Mouse (Mus musculus): ENCODE measurements around the gene Ap1ar. TPM values are rescaled to one million over a fixed set of nuclear protein-coding genes. Genes with fewer than 3 reads are reported as not detected.
A peak's percentile ranks its signal among the peaks of the same experiment; 100 is the strongest.

Gene Ap1ar
- total RNA-seq (2014; rRNA removed) (20.6 and 21.1 TPM in 2 replicates), polyA plus RNA-seq (2012; rRNA removed) (10.0 and 21.4 TPM in 2 replicates)

GRCm38 (mm10) chr3:127837154-127837865 lies at the start of gene Ap1ar:
Ap1ar (minus strand) TSS chr3:127837523.
- no peaks in the 10 kb centered on the region for H3K36me3 ChIP-seq (ENCODE audit: control insufficient read depth, insufficient read depth, low read length)
- H3K27me3 ChIP-seq (ENCODE audit: control insufficient read depth, insufficient read depth, low read length) = no peaks in the 10 kb centered on the region
- peaks cover 14% of the 10 kb centered on the region for H3K4me1 ChIP-seq (ENCODE audit: control insufficient read depth, insufficient read depth, low read length)
- DNase-seq (ENCODE audit: extremely low read depth, low read depth, low spot score) = peak; percentile 93
- peak within 1 kb of the TSS; percentile 79 for H3K4me3 ChIP-seq (ENCODE audit: insufficient read depth, low read depth, low read length)
- TF ChIP-seq CTCF (IDR thresholded peaks at IDR 0.05; ENCODE audit: low read depth, low read length) = peak; percentile 75
- TF ChIP-seq POLR2A (IDR thresholded peaks at IDR 0.05; ENCODE audit: extremely low read depth, insufficient read depth, low read length) = peak; percentile 58; the same call in 1 of the 2 replicates
- H3K79me2 ChIP-seq (ENCODE audit: control insufficient read depth, insufficient read depth, low read length) = peaks cover 14% of the 10 kb centered on the region; the same call in 1 of the 2 replicates
- peak within 1 kb of the TSS; percentile 70 for H3K27ac ChIP-seq (replicated peaks; ENCODE audit: insufficient read depth, low read depth, low read length)
- H3K9ac ChIP-seq (ENCODE audit: low read depth, low read length) = peak within 1 kb of the TSS; percentile 85
- WGBS = 1% methylated on average over 84 of the region's 89 CpGs

GRCm38 (mm10) chr3:127881684-127882083 lies 44.4 kb upstream of the Ap1ar start:
- no peak overlapping the region for H3K9ac ChIP-seq (ENCODE audit: low read depth, low read length)
- WGBS = 82% methylated on average over 2 of the region's 2 CpGs
- peak; percentile 10 for DNase-seq (ENCODE audit: extremely low read depth, low read depth, low spot score)
- H3K79me2 ChIP-seq (ENCODE audit: control insufficient read depth, insufficient read depth, low read length) = no peaks in the 10 kb centered on the region; the same call in 1 of the 2 replicates
- no peak for TF ChIP-seq POLR2A (IDR thresholded peaks at IDR 0.05; ENCODE audit: extremely low read depth, insufficient read depth, low read length)
- TF ChIP-seq CTCF (IDR thresholded peaks at IDR 0.05; ENCODE audit: low read depth, low read length) = no peak
- H3K27ac ChIP-seq (replicated peaks; ENCODE audit: insufficient read depth, low read depth, low read length) = no peak overlapping the region
- H3K27me3 ChIP-seq (ENCODE audit: control insufficient read depth, insufficient read depth, low read length) = no peaks in the 10 kb centered on the region
- no peaks in the 10 kb centered on the region for H3K4me1 ChIP-seq (ENCODE audit: control insufficient read depth, insufficient read depth, low read length)
- H3K36me3 ChIP-seq (ENCODE audit: control insufficient read depth, insufficient read depth, low read length) = no peaks in the 10 kb centered on the region
- no peak overlapping the region for H3K4me3 ChIP-seq (ENCODE audit: insufficient read depth, low read depth, low read length)

- no peak overlapping the region for H3K9ac ChIP-seq (ENCODE audit: low read depth, low read length)
- no peaks in the 10 kb centered on the region; the same call in 1 of the 2 replicates for H3K79me2 ChIP-seq (ENCODE audit: control insufficient read depth, insufficient read depth, low read length)
- no peaks in the 10 kb centered on the region for H3K36me3 ChIP-seq (ENCODE audit: control insufficient read depth, insufficient read depth, low read length)
- no peaks in the 10 kb centered on the region for H3K27me3 ChIP-seq (ENCODE audit: control insufficient read depth, insufficient read depth, low read length)
- no peak overlapping the region for H3K27ac ChIP-seq (replicated peaks; ENCODE audit: insufficient read depth, low read depth, low read length)
- no peak overlapping the region for H3K4me3 ChIP-seq (ENCODE audit: insufficient read depth, low read depth, low read length)
- WGBS = 97% methylated on average over 3 of the region's 3 CpGs
- TF ChIP-seq CTCF (IDR thresholded peaks at IDR 0.05; ENCODE audit: low read depth, low read length) (no peak), POLR2A (IDR thresholded peaks at IDR 0.05; ENCODE audit: extremely low read depth, insufficient read depth, low read length) (no peak)
- no peaks in the 10 kb centered on the region for H3K4me1 ChIP-seq (ENCODE audit: control insufficient read depth, insufficient read depth, low read length)
- DNase-seq (ENCODE audit: extremely low read depth, low read depth, low spot score) = no peak
Measured at GRCm38 (mm10) chr3:127879968-127880367, 42.6 kb upstream of the Ap1ar start.

DNA sequence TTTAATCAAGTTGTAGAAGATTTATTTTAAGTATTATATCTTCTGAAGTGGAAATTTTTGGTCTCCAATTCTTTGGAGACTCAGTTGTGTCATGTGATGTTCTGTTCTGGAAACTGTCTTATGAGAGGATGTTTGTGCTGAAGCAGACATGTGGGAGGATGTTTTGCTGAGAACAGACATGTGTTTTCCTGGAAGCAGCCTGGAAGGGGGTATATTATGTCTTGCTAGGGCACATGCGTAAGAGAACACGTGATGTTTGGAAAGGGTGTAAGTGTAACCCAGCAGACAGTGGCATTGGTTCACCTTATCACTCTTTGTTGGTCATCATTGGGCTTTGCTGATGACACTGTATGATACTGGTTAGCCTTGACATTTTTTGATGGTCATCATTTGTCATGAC lies 38.2 kb upstream of the Ap1ar start:
- H3K9ac ChIP-seq (ENCODE audit: low read depth, low read length) = no peak overlapping the region
- no peak overlapping the region for H3K4me3 ChIP-seq (ENCODE audit: insufficient read depth, low read depth, low read length)
- DNase-seq (ENCODE audit: extremely low read depth, low read depth, low spot score) = no peak
- no peaks in the 10 kb centered on the region for H3K36me3 ChIP-seq (ENCODE audit: control insufficient read depth, insufficient read depth, low read length)
- H3K27ac ChIP-seq (replicated peaks; ENCODE audit: insufficient read depth, low read depth, low read length) = no peak overlapping the region
- no peaks in the 10 kb centered on the region for H3K79me2 ChIP-seq (ENCODE audit: control insufficient read depth, insufficient read depth, low read length)
- H3K4me1 ChIP-seq (ENCODE audit: control insufficient read depth, insufficient read depth, low read length) = no peaks in the 10 kb centered on the region
- no peak for TF ChIP-seq POLR2A (IDR thresholded peaks at IDR 0.05; ENCODE audit: extremely low read depth, insufficient read depth, low read length)
- TF ChIP-seq CTCF (IDR thresholded peaks at IDR 0.05; ENCODE audit: low read depth, low read length) = no peak
- WGBS = 85% methylated on average over 2 of the region's 2 CpGs
- H3K27me3 ChIP-seq (ENCODE audit: control insufficient read depth, insufficient read depth, low read length) = no peaks in the 10 kb centered on the region

- 90% methylated on average over 7 of the region's 7 CpGs for WGBS
- H3K79me2 ChIP-seq (ENCODE audit: control insufficient read depth, insufficient read depth, low read length) = no peaks in the 10 kb centered on the region
Measured at GRCm38 (mm10) chr3:127875059-127875458, 37.7 kb upstream of the Ap1ar start.

More at GRCm38 (mm10) chr3:127875059-127875458, 37.7 kb upstream of the Ap1ar start:
- Histone ChIP-seq H3K4me1 (ENCODE audit: control insufficient read depth, insufficient read depth, low read length) (no peaks in the 10 kb centered on the region), H3K27me3 (ENCODE audit: control insufficient read depth, insufficient read depth, low read length) (no peaks in the 10 kb centered on the region), H3K36me3 (ENCODE audit: control insufficient read depth, insufficient read depth, low read length) (peaks cover 1% of the 10 kb centered on the region; the same call in 1 of the 2 replicates), H3K9ac (ENCODE audit: low read depth, low read length) (no peak overlapping the region), H3K4me3 (ENCODE audit: insufficient read depth, low read depth, low read length) (no peak overlapping the region), H3K27ac (replicated peaks; ENCODE audit: insufficient read depth, low read depth, low read length) (no peak overlapping the region)
- no peak for TF ChIP-seq POLR2A (IDR thresholded peaks at IDR 0.05; ENCODE audit: extremely low read depth, insufficient read depth, low read length)
- TF ChIP-seq CTCF (IDR thresholded peaks at IDR 0.05; ENCODE audit: low read depth, low read length) = no peak
- DNase-seq (ENCODE audit: extremely low read depth, low read depth, low spot score) = no peak
